Mouse (Mus musculus) G1E-ER4 (cell line): ENCODE data around the gene Tmem87b. TPM values are rescaled to one million over a fixed set of nuclear protein-coding genes. Genes with fewer than 3 reads are reported as not detected.

Experiments
- GATA1 ChIP-seq: IDR thresholded peaks from one replicate; pipeline ENCODE4 v1.8.0; 2012; ENCODE audit warnings: low read length, inconsistent platforms
- polyA plus RNA-seq: library from polyadenylated mRNA; stranded (reverse); fragments of >175 nt; gene quantifications from 2 replicates; pipeline ENCODE4 v1.2.3, GENCODE M21; 2012

The Tmem87b gene
- 1.2 and 1.4 TPM in 2 replicates for polyA plus RNA-seq

DNA sequence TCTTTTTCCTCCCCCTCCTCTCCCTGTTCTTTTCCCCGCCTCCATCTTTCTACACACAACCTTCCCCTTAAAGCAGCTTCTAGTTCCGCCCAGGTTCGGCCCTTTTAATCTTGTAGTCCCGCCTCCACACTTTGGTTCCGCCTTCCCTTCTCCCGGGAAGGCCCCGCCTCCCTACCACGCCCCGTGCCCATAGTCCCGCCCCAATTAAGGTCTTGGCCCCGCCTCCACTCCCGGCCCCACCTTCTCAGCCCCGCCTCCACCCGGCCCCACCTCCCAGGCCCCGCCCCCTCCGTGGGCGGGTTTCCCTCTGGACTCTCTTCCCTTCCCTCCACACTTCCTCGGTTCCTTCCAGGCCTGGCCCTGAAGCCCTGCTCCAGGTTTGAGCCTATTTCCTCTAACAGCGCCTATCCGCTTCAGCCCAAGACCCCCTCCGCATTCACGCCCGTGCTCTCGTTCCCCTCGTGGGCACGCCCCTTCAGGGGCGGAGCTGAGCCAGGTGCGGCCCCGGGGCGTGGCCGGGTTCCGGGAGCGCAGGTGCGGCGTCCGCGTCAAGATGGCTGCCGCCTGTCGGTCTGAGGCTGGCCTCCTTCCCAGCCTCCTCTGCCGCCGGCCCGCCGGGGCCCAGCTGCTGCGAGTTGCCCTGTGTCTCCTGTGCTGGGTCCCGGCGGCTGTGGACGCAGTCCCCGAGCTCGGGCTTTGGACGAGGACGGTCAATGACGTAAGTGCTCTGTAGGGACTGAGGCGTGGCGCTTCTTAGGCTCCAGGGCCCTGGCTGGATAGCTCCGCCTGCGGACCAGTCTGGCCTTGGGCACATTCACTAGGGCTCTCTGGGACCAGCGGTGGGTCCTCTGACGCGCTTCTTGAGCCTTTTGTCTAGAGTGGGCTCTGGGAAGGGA is at the start of gene Tmem87b:
Gene Tmem87b (plus strand): TSS at position 333 of the 896 bp plus-strand sequence.
- TF ChIP-seq GATA1, result no peak

GRCm38 (mm10) chr2:128768545-128769247 is 49.2 kb upstream of the Tmem87b start:
- TF ChIP-seq GATA1, result no peak

- no peak for TF ChIP-seq GATA1
Measured at GRCm38 (mm10) chr2:128770557-128770956, 47.4 kb upstream of the Tmem87b start.

DNA sequence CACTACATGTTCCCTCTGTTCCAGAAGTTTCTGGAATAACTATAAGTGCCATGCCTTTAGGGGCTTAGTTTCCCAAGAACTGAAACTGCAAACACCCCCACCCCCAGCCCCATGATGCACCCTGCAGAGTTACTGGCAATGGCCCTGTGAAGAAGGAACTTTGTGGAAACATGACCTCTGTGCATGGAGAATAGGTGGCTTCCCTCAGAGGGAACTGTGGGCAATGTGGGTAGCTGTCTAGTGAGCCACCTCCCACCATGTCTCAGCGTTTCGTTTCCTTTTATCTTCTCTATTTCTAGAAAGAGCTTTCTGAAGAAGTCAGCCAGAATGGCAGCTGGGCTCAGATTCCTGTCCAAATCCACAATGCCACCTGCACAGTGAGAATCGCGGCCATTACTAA is 46.9 kb upstream of the Tmem87b start:
- no peak for TF ChIP-seq GATA1

- no peak for TF ChIP-seq GATA1
Measured at GRCm38 (mm10) chr2:128771750-128772338, 46.1 kb upstream of the Tmem87b start.

GRCm38 (mm10) chr2:128782231-128782630 is 35.7 kb upstream of the Tmem87b start:
- no peak for TF ChIP-seq GATA1

DNA sequence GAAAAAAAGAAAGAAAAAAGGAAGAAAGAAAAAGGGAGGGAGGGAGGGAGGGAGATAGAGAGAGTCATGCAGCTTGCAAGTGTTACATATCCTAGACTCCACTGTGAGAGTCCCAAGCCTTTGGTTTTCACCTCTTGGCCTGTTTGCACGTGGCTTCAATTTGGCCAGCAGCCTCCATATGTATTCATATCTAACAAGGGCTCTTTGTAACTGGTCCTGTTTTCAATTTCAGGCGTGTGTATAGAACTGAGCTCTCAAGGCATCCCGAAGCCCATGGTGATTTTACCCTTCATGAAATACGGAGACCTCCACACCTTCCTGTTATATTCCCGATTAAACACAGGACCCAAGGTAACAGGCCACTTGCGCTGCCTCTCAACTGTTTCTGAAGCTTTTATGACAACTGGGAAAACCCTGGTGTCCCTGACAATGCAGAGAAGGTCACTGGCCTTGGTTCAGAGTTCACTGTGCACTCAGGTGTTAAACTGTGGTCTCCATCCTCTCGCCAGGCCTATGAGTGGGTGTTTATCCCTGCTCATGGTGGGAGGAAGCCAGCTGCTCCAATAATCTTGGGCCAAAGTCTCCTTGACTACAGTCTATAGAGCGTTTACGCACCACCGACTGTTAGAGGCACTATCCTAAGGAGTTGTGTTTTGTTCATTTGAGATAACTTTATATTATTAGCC is 34.1 kb upstream of the Tmem87b start:
- no peak for TF ChIP-seq GATA1

- no peak for TF ChIP-seq GATA1
Measured at GRCm38 (mm10) chr2:128784814-128785213, 33.1 kb upstream of the Tmem87b start.

GRCm38 (mm10) chr2:128786341-128786740 is 31.6 kb upstream of the Tmem87b start:
- TF ChIP-seq GATA1, result no peak

GRCm38 (mm10) chr2:128786795-128787194 is 31.1 kb upstream of the Tmem87b start:
- no peak for TF ChIP-seq GATA1

DNA sequence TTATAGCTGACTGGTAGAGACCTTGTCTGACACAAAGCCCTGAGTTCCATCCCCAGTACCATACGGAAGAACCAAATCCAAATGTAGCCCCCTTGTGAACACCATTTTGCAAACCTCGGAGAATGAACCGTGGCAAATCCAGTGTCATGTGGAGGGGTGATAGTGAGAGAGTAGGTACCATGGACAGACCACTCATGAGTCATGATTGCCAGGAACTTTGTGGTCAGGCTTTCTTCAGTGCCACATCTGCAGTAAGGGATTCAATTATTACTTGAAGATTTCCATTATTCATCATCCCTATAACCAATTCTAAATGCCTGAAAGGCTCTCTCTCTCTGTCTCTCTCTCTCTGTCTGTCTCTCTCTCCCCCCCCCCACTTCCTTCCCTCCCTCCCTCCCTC is 30.1 kb upstream of the Tmem87b start:
- TF ChIP-seq GATA1, result no peak

- no peak for TF ChIP-seq GATA1
Measured at GRCm38 (mm10) chr2:128790875-128791614, 26.9 kb upstream of the Tmem87b start.

DNA sequence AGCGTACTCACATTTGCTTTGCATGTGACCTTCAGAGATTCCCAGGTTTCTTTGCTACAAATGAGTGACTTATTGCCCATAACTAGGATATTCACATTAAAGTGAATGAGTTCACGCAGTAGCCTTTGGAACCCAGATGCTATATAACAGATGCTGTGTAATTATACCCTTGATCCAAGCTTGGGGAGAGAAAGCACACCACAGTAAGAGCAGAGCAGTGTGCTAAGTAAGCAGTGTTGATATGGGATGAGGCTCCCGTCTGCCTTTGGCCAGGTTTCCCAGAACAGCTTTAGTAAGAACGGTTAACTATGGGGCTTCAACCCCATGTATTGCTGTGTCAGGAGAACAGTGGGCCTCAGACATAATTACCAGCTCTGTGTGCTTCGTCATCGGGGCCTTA is 24.0 kb upstream of the Tmem87b start:
- TF ChIP-seq GATA1, result no peak

GRCm38 (mm10) chr2:128796463-128796862 is 21.5 kb upstream of the Tmem87b start:
- no peak for TF ChIP-seq GATA1

DNA sequence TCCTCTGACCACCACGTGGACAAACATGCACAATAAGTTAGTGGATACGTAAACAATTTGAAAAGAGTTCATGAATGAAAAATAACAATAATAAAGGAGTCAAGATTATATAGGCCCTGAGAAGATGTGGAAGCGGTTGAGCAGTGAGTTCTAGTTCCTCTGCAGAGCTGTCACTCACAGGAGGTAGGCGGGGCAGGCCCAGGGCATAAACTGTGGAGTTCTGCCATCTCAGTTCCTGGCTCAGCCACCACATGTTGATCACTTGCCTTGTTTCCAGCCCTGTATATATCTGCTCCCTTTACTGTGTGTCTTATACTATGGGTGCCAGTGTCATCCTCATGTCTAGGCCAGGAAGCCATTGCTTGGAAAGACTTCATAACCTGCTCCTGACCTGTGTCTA is 14.5 kb upstream of the Tmem87b start:
- TF ChIP-seq GATA1, result no peak

- no peak for TF ChIP-seq GATA1
Measured at GRCm38 (mm10) chr2:128805341-128805740, 12.6 kb upstream of the Tmem87b start.
